Mouse (Mus musculus) retina, postnatal 1 day (tissue): ENCODE results near the gene Pald1.
A peak's percentile ranks its signal among the peaks of the same experiment; 100 is the strongest.

Source experiments
- DNase-seq: peaks from one replicate; pipeline ENCODE4 v3.0.0-alpha.2; 2012

The Pald1 gene

DNA sequence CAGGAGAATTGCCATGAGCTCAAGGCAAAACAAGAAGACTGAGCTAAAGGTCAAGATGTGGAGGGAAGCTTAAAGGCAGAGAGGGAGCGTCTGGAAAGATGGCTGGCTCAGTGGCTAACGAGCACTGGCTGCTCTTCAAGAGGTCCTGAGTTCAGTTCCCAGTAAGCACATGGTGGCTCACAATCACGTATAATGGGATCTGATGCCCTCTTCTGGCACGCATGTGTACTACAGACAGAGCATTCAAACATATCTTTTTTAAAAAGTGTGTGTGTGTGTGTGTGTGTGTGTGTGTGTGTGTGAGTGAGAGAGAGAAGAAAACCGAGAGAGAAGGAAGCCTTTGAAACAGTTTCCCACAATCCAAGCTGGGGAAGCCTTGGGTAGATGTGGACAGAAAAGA lies 19.1 kb upstream of the Pald1 start:
- no peak for DNase-seq

GRCm38 (mm10) chr10:61400407-61400806 lies 17.1 kb upstream of the Pald1 start:
- DNase-seq: no peak

DNA sequence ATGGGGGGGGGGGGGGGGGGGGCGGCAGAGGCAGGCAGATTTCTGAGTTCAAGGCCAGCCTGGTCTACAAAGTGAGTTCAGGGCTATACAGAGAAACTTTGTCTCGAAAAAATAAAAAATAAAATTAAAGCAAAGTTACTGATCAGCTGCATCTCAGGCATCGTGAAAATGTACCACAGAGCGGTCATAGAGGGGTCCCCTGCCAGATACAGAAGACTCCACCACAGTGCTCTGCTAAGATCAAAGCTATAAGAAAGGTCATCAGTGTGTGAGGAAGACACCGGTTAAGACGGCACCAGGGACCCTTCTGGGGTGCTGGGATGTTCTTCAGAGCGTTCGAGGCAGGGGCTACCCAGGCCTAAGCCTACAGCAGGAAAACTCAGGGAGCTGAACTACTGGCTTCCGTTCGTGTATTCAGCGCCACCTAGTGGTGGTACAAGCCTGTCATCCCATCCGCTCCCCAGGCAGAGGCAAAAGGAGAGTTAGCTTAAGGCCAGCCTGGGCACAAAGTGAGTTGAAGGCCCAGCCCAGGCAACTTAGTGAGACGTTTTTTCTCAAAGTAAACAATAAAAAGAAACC lies 15.9 kb upstream of the Pald1 start:
- peak; percentile 87 for DNase-seq

DNA sequence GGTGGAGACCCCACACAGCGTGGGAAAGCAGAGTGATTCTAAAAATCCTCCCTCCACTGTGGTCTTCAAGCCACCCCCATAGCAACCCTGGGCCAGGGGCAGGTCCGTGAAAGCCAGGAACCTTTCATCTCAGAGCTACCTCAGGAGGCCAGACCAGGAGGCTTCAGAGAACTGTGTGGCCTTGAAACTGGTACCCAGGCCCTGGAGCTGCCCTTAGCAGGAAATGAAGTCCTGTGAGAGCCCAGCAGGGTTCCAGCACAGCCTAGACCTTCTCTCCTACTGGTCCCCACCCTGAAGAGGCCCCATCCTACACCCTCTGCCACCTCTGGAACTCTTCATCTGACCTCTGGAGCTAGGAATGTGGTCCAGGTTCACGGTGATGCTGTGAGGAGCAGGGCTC lies 14.8 kb upstream of the Pald1 start:
- DNase-seq: no peak

DNA sequence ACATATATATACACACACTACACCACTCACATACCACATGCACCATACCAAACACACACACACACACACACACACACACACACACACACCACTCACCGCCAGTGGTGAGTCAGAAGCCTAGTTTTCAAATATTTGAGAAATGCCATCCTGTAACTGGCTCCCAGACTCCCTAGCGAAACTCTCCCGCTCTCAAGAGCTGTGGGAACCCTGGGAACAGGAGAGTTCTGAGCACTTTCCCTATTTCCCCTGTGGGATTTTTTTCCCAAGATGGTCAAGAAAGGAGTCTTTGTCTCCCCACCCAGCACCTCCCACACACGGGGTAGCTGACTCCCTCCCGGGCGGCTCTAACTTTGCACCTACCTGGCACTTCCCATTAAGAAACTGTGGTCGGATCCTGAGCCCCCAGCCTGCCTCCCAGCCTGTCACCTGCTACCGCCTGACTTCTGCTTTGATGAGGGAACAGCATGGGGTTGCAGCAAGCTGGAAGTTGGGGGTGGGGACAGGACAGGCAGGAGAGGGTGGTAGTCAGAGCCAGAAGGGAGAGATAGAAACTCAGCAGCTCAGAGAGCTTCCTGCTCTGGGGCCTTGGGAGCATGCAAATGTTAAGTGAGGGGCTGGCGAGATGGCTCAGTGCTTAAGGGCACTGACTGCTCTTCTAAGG lies 11.3 kb upstream of the Pald1 start:
- DNase-seq: no peak

DNA sequence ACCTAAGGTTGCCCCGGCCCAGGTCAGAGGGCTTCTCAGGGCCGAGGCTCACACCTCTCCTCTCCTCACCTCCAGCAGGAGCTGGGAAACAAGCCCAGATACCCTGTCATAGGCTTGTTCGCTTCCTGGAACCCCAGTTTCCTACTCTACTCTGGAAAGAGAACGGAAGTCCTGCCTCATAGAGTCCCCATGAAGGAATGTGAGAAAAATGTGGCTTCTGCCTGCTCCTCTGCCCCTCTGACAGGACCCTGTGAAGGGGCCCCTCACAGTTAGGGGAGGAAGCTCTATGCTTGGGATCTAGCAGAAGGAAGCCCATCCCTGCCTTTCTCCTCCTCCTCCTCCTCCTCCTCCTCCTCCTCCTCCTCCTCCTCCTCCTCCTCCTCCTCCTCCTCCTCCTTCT lies 9.3 kb upstream of the Pald1 start:
- DNase-seq: no peak

GRCm38 (mm10) chr10:61390148-61390547 lies 6.8 kb upstream of the Pald1 start:
- no peak for DNase-seq

- DNase-seq: no peak
Observed at GRCm38 (mm10) chr10:61389020-61389419, 5.7 kb upstream of the Pald1 start.

GRCm38 (mm10) chr10:61386284-61386683 lies 3.0 kb upstream of the Pald1 start:
- no peak for DNase-seq

- DNase-seq: no peak
Observed at GRCm38 (mm10) chr10:61385174-61385573, 1.8 kb upstream of the Pald1 start.

GRCm38 (mm10) chr10:61383715-61384047 lies 351 bp upstream of the Pald1 start:
- DNase-seq: no peak

DNA sequence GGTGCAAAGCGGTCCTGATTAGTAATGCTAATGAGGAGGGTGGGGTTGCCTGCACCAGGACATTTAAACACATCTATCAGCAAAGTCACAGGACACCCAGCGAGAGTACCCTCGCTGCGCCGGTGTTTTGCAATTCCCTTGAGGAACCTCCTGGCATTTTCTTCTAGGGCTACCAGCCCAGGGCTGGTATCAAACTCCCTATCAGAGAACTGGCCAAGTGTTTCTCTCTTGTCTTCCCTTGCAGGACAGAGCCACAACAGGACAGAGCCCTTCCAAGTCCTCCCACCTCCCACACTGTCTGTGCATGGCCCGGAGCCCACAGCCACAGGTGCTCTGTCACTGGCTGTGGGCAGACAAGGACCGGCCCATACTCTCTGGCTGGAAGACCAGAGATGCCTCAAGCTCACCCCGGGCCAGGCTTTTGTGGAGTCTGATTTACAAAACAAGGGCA lies 1.0 kb downstream of the Pald1 start:
- no peak for DNase-seq

DNA sequence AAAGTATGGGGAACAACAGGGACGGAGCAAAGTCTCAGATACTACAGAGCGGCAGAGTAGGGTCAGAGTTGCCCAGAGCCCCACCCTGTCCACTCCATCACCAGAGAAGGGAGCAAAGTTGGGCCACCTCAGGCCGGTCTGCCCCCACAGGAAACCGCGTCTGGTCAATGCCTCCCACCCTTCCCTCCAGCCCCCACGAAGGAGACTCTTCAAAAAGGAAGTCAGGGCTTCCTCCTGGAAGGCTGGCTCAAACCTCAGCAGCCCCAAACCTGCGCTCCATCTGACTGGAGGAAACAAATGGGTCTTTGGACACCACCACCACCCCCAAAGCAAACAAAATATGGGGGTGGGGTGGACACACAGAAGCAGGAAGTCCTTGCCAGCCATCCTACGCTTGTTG lies 1.5 kb downstream of the Pald1 start:
- DNase-seq: no peak

DNA sequence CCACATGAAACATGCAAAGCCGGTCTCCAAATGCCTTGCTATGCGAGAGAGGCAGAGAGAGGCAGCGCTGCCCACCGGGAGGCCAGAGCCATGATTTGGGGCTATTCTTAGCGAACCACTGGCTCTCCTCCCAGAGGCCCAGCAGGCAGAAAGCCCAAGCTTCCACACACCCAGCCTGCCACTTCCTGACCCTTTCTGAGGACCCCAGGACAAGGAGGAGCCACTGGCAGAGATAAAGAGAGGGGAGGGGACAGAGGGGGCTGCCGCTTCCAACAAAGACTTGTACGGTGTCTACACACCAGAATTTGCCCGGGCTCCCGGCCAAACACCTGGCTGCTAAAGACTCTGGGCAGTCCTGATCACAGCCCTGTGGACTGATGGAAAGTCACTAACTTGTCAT lies 3.1 kb downstream of the Pald1 start:
- peak; percentile 50 for DNase-seq

DNA sequence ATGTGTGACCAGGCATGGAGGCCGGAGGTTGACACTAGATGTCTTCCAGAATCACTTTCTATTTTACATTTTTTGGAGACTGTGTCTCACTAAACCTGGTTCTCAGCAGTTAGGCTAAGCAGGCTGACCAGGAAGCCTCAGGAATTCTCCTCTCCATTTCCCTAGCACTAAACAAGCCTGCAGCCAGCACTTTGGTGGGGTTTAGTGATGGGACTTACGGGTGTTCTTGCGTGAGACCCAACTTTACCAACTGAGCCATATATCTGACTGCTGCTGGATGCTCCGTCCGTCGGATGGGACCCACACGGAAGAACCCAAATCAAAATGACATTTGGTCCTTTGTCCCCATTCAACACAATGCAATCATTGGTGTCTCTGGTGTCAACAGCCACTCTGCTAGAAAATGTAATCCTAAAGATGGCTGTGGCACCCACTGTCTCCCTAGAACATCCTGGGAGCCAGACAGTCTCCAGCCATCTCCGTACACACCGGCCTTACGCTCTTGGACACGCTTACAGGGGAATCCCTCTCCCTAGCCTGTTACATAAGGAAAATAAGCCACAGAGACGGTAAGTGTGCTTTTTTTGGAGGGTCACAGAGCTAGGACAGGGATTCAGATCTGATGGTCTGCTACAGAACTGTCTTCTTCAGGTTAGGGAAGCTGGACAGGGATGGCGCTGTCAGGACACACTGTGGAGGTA lies 3.8 kb downstream of the Pald1 start:
- no peak for DNase-seq

GRCm38 (mm10) chr10:61378698-61379097 lies 4.6 kb downstream of the Pald1 start:
- no peak for DNase-seq

- DNase-seq: no peak
Observed at GRCm38 (mm10) chr10:61378050-61378449, 5.3 kb downstream of the Pald1 start.

DNA sequence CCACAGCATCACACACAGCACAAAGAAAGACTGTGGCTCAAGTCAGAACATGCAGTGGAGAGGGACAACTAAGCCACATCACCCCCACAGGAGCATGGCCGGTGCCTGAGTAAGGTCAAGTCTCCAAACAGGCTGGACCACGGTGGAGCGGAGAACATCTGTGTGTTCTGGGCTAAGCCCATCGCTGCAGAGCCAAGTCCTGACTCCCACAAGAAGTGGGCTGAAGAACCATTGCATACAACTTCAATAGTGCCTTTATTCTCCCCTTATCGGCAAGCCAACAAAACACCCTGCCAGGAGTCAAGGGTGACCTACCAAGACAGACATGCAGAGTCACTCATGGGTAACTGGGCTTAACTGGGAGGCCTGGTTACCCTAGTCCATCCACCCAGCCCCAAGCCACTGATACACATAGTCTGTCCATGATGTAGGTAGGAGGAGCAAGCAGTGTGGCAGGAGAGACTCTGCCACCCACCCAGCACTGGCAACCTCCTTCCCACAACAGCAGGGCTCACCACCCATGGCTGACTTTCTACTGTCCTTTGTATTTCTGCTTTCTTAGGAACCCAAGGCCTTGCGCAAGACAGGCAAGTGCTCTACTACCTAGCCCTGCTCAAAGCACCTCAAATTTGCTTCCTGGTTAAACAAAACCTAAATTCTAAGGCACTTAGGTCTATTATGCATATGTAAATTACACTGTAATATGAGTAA lies 8.4 kb downstream of the Pald1 start:
- no peak for DNase-seq

DNA sequence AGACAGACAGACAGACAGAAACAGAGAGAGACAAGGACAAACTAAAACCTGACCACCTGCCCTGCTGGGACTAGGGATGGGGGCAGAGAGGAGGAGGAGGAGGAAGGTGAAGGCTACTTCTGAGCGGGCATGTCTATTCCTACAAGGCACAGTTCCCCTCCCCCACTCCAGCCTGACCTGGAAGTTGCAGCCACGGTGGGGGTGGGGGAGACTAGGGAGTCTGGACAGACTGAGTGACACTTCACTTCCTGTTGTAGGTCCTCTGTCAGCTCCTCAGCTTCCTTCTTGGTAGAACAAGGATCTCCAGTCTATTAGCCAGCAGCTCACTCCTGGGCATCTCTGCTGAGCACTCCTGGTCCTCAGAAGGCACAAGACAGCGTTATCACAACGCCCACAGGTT lies 9.3 kb downstream of the Pald1 start:
- DNase-seq: no peak

- DNase-seq: peak; percentile 50
Observed at GRCm38 (mm10) chr10:61372585-61372923, 10.8 kb downstream of the Pald1 start.

DNA sequence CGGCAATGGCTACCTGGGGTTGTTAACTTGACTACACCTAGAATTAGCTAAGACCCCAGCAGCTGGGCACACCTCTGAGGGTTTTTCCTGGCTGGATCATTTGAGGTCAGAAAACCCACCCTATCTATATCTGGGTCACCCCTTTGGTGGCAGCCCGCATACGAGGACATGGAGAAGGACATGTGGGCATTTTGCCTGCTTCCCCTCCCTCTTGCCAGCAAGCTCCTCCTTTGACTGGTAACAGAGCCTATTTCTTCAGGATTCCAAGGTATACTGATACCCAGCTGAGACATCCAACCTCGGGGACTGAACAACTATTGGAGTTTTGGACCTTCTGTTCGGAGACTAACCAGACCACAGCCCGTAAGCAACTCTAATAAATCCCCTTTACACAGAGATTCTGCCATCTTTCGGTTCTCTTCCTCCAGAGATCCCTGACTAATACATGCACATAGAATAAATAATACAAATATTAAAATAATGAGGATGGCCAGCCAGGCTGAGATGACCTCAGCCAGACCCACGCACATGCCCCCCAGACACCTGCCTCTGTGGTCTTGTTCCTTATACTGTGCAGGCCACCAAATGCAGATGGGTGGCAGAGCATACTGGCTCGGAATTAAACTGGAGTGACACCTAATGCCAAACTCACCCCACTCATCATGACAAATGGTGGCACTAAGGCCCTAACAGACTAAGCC lies 11.3 kb downstream of the Pald1 start:
- DNase-seq: no peak

GRCm38 (mm10) chr10:61370273-61370979 lies 12.9 kb downstream of the Pald1 start:
- DNase-seq: no peak

DNA sequence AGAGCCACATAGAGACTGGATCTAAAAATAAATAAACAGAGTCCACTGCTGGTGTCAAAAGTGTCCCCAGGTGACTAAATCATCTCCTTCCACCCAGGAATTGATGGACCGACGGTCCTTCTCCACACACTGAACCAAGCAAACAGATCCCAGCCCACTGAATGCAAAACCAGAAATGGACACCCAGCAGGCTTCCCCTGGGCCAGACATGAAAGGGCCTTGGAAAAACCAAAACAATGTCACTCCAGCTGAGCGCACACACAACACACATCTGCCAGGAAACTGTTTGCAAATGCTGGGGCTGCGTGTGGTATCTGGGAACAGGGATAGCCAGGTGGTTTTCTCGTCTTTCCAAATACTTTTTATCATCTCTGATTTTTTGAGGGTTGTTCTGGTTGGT lies 13.6 kb downstream of the Pald1 start:
- no peak for DNase-seq
